Mouse (Mus musculus) frontal cortex, postnatal 14 days (tissue): Measurements from ENCODE around the gene Gm28053.
"Not testable (repeated sequence)": the region's sequence is repeated elsewhere in the genome, so short reads cannot be mapped to it uniquely, and the experiment has no call there.

Source experiments
- DNase-seq, 2 experiments: peaks; one replicate each; pipeline ENCODE4 v3.0.0; 2022; ENCODE audit warnings: low spot score in 2 of 2

Gm28053 gene

DNA sequence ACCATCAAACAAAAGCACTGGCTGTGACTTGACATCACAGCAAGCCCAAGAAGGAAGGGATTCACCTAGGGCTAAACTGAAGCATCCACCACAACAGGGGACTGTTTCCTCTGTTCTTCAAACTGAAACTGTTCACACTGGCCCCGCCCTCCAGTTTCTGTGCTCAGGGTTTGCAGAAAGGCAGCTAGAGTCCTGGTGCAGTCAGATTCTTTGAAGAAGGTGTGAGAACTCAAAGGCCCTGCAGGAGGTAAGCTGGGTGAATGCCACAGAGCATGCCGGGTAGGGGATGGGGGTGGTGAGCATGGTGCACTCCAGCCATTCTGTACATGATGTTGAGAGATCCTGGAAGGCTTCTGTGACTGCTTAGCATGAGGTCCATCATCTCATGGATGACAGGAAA lies at the start of gene Gm28053, which contains the start of gene Gimap7:
Gene Gm28053, plus strand, starts transcription at position 153 of the 400 bp plus-strand sequence.
Gene Gimap7, plus strand, starts transcription at position 167 of the 400 bp plus-strand sequence.
- no peak for DNase-seq

DNA sequence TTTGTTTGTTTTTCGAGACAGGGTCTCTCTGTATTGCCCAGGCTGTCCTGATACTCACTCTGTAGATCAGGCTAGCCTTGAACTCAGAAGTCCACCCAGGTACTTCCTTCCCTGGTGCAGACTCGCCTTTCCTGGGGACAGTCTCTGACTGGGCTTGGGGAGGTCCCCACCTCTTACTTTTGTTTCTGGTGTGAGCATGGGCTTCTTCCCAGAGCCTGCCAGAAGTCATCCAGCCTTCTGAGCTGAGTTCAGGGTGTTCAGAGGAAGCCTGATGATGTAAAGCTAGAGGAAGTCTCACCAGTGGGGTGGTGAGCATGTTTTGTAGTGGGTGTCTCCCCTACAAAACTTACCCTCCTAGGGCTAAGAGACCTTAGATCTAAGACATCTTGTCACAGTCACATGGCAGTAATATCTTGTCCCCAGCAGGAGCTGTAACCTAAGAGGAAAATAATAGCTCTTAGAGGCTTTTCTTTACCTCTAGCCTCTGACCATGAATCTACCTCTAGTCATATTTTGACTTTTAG lies 48.9 kb upstream of the Gm28053 start:
- DNase-seq, result no peak

DNA sequence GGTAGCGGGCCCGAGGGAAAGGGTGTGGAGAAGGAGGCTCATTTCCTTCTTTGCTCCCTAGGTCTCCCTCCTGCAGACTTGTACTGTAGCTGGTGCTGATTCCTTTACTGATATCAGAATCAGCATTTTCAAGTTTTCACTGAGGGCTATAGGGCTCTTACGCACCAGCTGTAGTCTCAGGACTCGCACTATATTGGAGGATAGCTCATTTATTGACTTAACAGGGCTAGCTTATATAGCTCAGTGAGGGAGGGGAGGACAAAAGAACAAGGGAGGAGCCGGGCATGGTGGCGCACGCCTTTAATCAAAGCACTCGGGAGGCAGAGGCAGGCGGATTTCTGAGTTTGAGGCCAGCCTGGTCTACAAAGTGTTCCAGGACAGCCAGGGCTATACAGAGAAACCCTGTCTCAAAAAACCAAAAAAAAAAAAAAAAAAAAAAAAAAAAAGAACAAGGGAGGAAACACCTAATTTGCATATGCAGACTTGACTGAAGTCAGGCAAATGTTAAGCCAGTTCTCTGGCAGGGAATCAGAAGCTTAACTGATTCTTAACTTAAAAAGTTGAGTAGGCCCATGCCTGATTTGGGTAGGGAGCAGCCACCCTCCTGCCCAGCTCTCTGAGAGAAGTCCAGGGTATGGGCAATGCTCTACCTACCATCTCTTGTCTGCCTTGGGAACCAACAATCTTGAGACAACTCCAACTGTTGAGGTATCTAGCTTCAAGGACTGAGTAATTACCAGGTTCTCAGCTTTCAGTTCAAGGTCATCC lies 43.9 kb upstream of the Gm28053 start:
- no peak for DNase-seq

DNA sequence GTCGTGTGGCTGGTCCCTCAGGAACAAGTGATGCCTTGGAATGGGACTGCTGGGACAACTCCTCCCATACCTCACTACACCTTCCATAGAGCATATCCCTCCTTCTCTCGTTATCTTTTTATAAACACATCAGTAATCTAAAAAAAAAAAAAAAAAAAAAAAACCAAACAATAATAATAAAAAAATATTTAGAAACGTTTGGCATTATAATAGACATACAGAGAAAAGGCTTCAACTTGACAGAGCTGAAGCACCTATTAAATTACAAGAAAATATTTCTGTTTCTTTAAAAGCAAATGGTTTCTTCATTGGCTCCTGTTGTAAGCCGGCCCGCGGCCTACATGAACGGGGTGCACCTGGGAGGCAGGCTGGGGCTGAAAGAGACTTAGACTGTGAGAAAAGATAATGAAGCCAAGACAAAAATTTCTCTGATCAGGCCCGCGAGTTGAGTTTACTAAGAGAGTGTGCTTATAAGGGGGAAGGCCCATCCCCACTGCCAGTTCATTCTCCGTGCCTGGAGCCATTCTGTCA lies 42.9 kb upstream of the Gm28053 start:
- DNase-seq, result no peak

DNA sequence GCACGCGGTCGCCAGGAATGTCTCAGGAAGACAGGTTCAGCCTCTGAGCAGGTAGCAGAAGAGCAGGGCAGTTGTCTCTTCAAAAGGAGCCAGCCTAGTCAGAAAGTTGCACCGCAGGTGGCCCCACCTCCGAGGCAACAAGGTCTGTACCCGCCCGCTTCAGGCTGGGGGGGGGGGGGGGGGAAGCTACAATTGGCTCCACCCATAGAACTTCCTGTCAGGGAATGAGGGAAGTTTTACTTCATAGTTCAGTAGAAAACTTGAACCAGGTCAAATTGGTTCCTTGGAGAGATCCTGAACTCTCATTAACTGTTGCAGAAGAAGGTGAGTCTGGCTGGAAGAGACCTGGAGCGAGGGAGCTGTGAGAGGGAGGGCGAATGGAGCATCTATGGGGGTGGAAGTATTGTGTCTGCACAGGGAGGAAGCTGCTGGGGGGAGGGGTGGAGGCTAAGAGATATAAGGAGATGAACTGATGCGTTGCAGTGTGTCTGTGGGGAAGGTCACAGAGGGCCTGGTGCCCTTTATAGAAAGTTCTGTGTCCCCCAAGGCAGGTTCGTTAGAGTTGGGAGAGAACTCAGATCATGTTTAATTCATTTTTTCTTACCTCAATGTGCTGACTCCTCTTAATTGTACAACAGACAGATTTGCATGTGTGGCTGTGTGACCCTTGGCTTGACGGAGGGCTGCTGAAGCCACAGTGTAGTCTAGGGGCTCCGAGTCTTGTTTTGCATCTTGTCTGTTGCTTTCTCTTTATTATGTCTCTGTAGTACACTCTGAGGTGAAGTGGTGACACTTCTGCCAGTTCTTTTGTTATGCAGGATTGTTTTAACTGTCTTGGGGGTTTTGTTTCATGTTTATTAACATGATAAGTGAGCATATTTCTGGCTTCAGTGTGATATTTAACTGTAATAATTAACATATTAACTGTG lies 42.2 kb upstream of the Gm28053 start, which contains the start of gene Gimap9:
Gene Gimap9, plus strand, starts transcription at position 199 of the 929 bp plus-strand sequence.
- DNase-seq, result no peak

DNA sequence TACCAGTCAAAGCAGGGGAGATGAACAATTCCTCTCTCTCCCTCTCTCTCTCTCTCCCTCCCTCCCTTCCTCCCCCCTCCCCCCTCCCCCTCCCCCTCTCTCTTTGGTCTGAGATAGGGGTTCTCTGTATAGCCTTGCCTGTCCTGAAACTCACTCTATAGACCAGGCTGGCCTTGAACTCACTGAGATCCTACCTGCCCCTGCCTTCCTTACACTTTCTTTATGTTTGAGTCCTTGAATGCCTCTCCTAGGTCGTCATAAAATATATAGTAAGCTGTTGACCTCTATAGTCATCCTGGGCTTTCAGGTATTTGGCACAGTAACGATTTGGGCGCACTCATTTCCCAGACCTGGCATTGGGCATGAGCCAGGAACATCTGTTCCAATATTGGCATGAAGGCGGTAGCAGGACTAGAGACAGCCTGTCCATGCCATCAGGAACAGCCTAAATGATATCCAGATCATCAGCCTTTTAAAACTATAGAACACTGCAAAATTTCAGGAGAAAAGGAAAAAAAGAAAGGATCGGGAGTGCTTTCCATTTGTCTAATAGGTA lies 41.5 kb upstream of the Gm28053 start:
- DNase-seq, result no peak

DNA sequence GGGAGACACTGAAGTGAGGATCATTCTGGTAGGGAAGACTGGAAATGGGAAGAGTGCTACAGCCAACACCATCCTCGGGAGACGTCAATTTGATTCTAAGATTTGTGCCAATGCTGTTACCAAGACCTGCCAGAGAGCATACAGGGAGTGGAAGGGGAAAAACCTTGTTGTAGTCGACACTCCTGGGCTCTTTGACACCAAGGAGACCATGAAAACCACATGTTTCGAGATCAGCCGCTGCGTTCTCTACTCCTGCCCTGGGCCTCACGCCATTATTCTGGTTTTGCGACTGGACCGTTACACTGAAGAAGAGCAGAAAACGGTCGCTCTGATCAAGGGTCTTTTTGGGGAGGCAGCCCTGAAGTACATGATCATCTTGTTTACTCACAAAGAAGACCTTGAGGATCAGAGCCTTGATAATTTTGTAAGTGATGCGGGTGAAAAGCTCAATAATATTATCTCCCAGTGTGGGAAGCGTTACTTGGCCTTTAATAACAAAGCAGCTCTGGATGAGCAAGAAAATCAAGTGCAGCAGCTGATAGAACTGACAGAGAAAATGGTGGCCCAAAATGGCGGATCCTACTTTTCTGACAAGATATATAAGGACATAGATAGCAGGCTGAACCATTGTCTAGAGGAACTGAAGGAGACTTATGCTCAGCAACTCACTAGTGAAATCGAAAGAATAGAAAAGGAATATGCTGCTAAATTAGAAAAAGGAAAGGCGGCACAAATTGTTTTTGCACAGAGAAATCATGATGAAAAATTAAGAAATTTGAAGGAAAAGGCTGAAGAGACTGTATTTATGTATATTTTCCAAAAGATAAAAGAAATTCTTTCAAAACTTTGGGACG lies 40.7 kb upstream of the Gm28053 start:
- no peak for DNase-seq

DNA sequence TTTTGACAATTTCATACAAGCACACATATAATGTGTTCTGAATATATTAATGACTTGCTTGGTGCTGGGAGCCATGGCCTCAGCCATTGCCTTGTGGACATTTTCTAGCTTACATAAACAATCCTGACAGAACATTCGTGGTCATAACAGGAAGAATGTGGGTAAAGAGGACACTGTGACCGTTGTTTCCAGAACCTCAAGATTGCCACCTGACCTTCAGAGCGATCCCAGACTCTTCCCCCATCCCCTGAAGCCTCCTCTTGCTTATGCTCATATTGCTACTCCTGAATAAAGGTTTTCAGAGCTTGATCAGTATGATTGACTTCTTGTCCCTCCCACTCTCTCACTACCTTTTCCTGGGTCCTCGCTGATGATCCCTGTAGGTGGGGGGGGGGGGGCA lies 40.0 kb upstream of the Gm28053 start:
- no peak for DNase-seq

DNA sequence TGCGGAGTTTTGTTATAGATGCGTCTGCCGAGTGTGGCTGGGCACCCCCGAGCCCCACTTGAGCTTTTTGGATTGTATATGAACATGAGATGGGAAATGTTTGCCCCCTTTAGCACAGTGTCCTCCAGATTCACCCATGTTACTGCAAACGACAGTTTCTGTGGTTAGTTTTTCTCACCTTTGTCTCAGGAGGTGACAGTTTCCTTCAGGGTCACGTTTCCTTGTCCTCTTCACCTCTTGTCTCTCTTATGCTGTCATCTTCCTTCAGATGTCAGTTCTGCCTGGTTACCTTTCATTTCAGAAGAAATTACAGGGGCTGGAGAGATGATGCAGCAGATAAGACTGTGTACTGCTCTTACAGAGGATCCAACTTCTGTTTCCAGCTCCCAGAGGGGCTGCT lies 38.7 kb upstream of the Gm28053 start:
- DNase-seq, result no peak

DNA sequence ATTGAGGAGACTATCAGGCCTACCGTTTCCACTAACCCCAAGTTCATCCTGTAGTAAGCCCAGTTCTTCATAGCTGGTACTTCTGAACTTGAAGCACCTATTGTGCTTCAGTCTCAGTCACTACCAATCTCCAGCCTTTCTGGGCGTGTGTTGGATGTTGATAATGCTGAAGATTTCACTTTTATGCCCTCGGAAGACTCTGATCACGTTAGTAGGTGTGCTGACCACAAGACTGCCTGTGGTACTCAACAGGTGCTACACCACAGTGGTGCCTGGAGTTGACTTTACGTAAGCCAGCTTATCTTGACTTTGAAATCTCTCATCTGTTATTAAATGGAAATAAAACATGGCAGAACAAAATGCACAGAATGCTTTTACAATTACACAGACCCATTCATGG lies 38.0 kb upstream of the Gm28053 start:
- DNase-seq, result no peak

DNA sequence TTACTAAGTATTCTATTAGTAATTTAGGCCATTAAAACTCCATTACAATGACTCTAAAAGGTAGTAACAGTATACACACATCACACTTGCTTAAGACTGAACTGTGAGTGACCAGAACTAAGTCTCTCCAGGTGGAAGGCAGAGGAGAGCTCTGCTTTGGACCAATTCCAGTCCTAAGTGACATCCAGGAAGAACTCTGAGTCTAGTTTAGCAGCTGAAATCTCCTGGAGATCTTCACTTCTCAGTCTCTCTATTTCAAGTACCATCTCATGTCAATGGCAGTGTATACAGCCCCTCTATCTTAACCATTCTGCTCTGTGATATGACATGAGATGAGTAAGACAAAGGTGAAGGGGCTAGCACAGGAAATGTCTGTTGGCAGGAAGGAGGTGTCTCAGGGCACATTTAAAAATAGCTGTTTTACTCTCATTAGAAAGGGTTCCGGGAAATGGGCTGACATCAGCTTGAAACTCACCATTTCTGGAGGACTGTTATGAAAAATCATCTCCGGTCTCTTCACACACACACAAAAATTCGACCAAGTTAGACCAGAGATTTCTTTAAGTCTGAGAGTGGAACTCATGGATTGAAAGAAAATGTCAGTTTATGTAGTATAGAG lies 36.8 kb upstream of the Gm28053 start:
- no peak for DNase-seq

DNA sequence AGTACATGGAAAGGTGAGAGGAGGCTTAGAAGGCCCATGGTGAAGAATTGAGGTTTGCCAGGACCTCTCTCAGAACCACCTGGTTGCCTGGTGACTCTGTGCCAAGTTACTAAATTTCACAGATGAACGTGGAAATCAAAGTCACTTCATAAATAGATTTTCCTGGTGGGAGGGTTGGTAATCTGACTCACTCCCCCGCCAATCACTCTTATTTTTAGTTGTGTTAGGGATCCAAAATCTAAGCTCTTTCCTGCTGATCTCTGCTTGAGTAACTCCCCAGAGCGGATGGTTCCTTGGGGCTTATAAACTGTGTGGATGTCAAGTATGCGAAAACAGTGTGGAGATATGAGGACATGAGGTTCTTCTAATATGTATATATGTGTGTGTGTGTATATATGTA lies 36.1 kb upstream of the Gm28053 start:
- no peak for DNase-seq

DNA sequence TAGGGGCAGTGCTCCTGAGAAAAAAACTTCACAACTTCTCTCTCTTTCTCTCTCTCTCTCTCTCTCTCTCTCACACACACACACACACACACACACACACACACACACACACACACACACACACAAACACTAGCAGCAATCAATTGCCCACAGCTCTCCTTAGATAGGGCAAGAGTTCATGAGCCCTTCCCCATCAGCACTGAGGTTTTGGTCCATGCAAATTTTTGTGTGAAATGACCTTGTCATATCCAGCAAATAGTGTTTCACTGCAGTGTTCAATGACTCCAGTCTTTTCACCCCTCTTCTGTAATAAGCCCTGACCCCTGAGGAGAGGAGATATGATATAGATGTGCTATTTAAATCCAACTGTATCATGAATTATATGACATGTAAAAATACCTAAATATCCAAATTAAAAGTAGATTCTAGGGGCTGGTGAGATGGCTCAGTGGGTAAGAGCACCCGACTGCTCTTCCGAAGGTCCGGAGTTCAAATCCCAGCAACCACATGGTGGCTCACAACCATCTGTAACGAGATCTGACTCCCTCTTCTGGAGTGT lies 35.1 kb upstream of the Gm28053 start:
- not testable (repeated sequence) for DNase-seq

DNA sequence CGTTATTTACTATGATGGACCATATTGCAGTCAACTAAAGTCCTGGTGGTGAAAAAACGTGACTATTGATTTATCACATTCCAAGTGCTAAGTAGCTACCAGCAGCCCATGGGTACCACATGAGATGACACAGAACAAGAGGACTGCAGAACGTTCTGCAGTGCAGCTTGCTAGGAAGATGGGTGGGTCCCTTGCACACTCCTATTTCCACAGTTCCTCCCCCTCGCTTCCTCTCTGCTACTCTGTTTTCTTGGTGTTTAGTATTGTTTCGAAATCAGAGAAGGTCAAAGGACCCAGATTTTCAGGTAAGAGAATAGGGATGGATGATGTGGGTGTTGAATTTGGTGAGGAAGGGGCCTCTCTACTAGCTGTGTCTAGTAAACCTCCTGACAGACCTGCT lies 34.1 kb upstream of the Gm28053 start, which contains the start of gene Gimap4:
Gene Gimap4, plus strand, starts transcription at position 231 of the 400 bp plus-strand sequence.
- no peak for DNase-seq

DNA sequence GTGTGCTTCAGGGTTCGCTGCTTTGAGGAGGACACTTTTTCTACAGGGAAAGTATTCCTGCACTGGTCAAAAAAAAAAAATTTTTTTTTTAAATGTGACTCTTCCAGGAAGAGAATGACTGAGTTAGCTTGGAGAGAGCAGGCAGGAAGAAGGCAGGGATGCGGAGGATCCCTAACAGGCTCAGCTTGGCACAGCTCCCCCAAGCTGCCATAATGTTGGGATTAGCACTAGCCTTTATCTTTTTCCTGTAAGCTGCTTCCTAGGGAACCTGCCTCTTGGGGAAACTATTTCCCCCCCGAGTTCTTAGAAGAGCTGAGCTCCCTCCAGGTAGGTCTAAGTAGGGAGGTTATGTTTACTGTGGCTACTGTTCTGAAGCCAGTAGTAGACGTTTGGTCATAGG lies 33.6 kb upstream of the Gm28053 start:
- no peak for DNase-seq

DNA sequence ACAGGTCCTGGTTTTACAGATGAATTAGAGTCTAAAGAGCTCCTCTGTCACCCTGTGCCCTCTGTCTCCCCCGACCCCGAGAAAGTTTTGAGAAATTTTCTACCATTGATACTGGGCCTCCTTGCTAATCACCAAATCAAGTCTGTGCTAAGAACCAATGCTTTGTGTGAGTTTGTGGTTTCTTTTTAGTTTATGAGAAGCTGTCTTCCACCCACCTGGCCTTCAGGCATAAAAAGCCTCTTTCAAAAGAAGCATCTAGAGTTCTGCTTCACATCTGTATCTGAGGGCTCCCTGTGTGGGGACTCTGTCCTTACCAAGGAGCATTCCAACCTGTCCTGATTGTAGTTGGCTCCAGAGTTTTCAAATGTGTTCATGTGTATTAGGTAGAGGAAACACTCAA lies 33.2 kb upstream of the Gm28053 start:
- DNase-seq, result no peak

DNA sequence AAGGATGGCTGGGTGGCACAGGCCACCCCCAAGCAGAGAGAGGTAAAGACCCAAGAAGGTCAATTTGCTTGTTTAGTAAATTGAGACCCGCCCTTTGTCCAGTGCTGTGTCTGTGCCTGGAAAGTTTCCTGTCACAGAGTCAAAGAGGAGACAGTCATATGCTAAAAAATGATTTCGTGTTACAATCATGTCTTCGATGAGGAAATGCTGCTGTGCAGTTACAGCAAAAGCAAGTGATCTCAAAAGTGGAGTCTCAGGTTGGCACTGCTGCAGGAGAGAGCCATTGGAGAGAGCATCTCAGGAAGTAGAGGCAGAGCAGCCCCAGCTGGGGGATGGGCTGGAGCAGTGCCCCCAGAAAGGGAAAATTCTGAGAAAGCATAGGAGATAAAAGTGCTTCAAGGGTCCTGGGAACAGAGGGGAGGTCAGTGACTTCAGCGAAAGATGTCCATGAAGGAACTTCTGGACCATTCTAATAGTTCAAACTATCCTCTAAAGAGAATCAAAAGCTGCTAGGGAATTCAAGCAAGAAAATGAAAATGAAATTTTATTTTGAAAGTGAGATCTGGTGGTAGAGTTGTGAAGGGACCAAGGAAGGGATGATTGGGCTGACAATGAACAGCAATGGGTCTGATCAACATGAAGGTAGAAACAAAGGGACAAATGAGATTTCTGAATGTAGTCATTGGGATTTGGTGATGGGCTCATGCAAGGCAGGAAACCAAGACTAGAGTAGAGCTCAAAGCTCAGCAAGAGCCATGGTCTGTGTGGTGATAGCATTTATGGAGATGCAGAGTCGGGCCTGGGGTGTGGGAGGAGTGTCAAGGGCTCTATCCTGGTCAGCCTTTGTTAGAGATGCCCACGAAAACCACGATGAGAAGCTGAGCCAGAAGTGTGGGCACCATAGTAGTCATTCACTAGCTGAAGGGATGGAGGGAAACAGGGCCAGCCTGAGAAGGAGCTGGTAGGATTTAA lies 32.4 kb upstream of the Gm28053 start:
- DNase-seq, result no peak

DNA sequence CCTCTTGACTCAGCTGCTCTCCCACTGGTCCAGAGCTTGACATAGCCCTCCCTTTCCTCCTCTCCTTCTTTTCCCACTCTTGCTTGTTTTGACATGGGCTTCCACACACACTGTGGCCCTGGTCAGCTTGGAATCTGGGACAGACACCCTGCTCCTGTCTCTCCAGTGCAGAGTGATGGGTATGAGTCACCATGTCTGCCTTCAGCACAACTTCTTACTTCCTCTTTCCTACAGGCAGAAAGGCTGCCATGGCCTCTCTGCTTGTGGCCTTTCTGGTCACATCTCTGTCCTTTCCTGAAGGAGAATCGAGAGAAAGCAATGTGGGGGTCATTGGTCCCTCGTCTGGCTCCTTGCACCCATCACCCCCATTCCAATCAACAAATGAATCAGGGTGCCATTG lies 31.3 kb upstream of the Gm28053 start:
- DNase-seq, result no peak

DNA sequence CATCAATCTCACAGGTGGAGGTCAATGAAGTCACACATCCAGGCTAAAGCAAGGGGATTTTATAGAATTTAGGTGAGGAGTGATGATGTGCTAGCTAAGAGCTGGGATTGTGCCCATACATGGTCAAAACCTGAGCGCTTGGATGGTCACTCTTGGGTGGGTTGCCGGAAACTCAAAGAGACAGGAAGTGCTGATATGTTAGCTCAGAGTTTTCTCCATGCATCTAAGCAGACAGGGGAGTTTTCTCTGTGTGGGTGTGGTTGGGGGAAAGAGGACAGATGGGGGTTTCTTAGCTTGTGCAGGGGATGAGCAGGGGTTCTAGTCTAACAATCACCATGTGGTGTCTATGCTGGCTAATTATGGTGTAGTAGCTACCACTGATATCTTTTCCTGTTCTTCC lies 29.1 kb upstream of the Gm28053 start:
- no peak for DNase-seq
